Mouse (Mus musculus) heart, adult 2 months (tissue): Measurements from ENCODE around the gene Acsm5. TPM values are rescaled to one million over a fixed set of nuclear protein-coding genes. Genes with fewer than 3 reads are reported as not detected.

ENCODE experiments used
- DNase-seq, 2 experiments: peaks; one replicate each; pipeline ENCODE4 v3.0.0; 2021
- H3K27ac ChIP-seq: fragments of 200-600 bp; 2 replicates; pipeline ENCODE4 v1.8.1; 2022
- H3K27me3 ChIP-seq: fragments of 200-500 bp; 2 replicates; pipeline ENCODE4 v1.6.1; 2012; ENCODE audit warnings: mild to moderate bottlenecking, low read length, inconsistent platforms, mixed read lengths; ENCODE audit not compliant: control insufficient read depth, insufficient read depth
- H3K36me3 ChIP-seq: fragments of 200-500 bp; 2 replicates; pipeline ENCODE4 v1.6.1; 2012; ENCODE audit warnings: low read length, inconsistent platforms; ENCODE audit not compliant: control insufficient read depth, insufficient read depth
- H3K4me1 ChIP-seq: fragments of 200-500 bp; 2 replicates; pipeline ENCODE4 v1.6.1; 2011; ENCODE audit warnings: low read length; ENCODE audit not compliant: control insufficient read depth, insufficient read depth
- H3K4me3 ChIP-seq: fragments of 200-600 bp; 2 replicates; pipeline ENCODE4 v1.8.1; 2022
- H3K79me2 ChIP-seq: fragments of 200-500 bp; replicated peaks from 2 replicates; pipeline ENCODE4 v1.6.1; 2012; ENCODE audit warnings: mild to moderate bottlenecking, inconsistent platforms, low read length, moderate library complexity, mixed read lengths; ENCODE audit not compliant: control insufficient read depth, insufficient read depth
- H3K9ac ChIP-seq: fragments of 200-500 bp; 2 replicates; pipeline ENCODE4 v1.6.1; 2012; ENCODE audit warnings: low read depth, mild to moderate bottlenecking, control low read depth, inconsistent platforms, low read length, mixed read lengths
- CTCF ChIP-seq: fragments of 200-600 bp; IDR thresholded peaks from 2 replicates; pipeline ENCODE4 v1.8.1; 2022; ENCODE audit warnings: antibody characterized with exemption, mild to moderate bottlenecking, moderate library complexity
- EP300 ChIP-seq: fragments of 200-500 bp; IDR thresholded peaks from 2 replicates; pipeline ENCODE4 v1.6.1; 2011; ENCODE audit warnings: low read depth, low read length, control low read depth; ENCODE audit not compliant: insufficient read depth
- POLR2A ChIP-seq: fragments of 200-500 bp; IDR thresholded peaks from 2 replicates; pipeline ENCODE4 v1.6.1; 2011; ENCODE audit warnings: mild to moderate bottlenecking, low read depth, low read length, control low read depth; ENCODE audit not compliant: insufficient read depth
- WGBS: fragments of 180-500 bp; shearing (Covaris S2); methylation state at CpG from one replicate; pipeline ENCODE4 v1.1.7; 2018; 5-methylcytosine and 5-hydroxymethylcytosine counted together
- intact Hi-C: fragments of 180-260 bp; cut with DNase I; formaldehyde crosslinking; loops from one replicate; pipeline ENCODE4 v1.15.1; 2025
- long read RNA-seq: library from polyadenylated mRNA; stranded (forward); transcript quantifications from one replicate; pipeline ENCODE4 v2.0.0, GENCODE M21; 2021
- polyA plus RNA-seq: library from polyadenylated mRNA; depleted of rRNA; stranded (reverse); fragments of >200 nt; gene quantifications from 2 replicates; pipeline ENCODE4 v1.2.3, GENCODE M21; 2012; rRNA removed
- total RNA-seq, 2 experiments: library from RNA; stranded (reverse); gene quantifications; 2 replicates each; pipeline ENCODE4 v1.2.3; 2021

Gene Acsm5
- total RNA-seq = 10 to 100 TPM; 12.3 to 16.2 TPM
- 3.4 and 3.6 TPM in 2 replicates for polyA plus RNA-seq
- long read RNA-seq, transcript Acsm5-201 (14 exons, 2,981 nt) = major isoform, 8 of 13 reads
- long read RNA-seq, partial matches to known transcripts = 0 of 13 reads
- long read RNA-seq, other reads (novel, unspliced or antisense) = 0 of 13 reads

GRCm38 (mm10) chr7:119519163-119519562 is at the start of gene Acsm5:
TSS of gene Acsm5 (plus strand) at chr7:119519463.
- no peaks in the 10 kb centered on the region for H3K27me3 ChIP-seq
- H3K4me3 ChIP-seq = no peak within 1 kb of the TSS
- intact Hi-C loops = loop anchor here (10.0 kb wide), 3 partner anchors 156 to 754 kb away; no protein-coding TSS in a partner anchor

GRCm38 (mm10) chr7:119476500-119477389 is 42.5 kb upstream of the Acsm5 start:
- no peak for TF ChIP-seq POLR2A
- no peak for TF ChIP-seq EP300
- TF ChIP-seq CTCF = no peak
- 71% methylated on average over 33 of the region's 33 CpGs for WGBS
- no peak for DNase-seq
- Histone ChIP-seq H3K27ac (no peak overlapping the region), H3K4me1 (no peaks in the 10 kb centered on the region), H3K9ac (no peak overlapping the region), H3K36me3 (no peaks in the 10 kb centered on the region), H3K79me2 (no peaks in the 10 kb centered on the region), H3K4me3 (no peak overlapping the region), H3K27me3 (no peaks in the 10 kb centered on the region)
- intact Hi-C loops = no loop called here

More at GRCm38 (mm10) chr7:119519163-119519562, at the start of gene Acsm5:
- Histone ChIP-seq H3K79me2 (no peaks in the 10 kb centered on the region), H3K9ac (no peak within 1 kb of the TSS), H3K27ac (no peak within 1 kb of the TSS), H3K36me3 (no peaks in the 10 kb centered on the region), H3K4me1 (no peaks in the 10 kb centered on the region)
- DNase-seq = no peak
- TF ChIP-seq EP300 = no peak
- no peak for TF ChIP-seq POLR2A
- no peak for TF ChIP-seq CTCF
- WGBS = 62% methylated on average over 5 of the region's 5 CpGs

- no peaks in the 10 kb centered on the region for H3K4me1 ChIP-seq
- H3K79me2 ChIP-seq = no peaks in the 10 kb centered on the region
- no peaks in the 10 kb centered on the region for H3K27me3 ChIP-seq
- H3K4me3 ChIP-seq = no peak within 1 kb of the TSS
- no peak for DNase-seq
- intact Hi-C loops = no loop called here
- no peak within 1 kb of the TSS for H3K27ac ChIP-seq
- H3K36me3 ChIP-seq = no peaks in the 10 kb centered on the region
- no peak within 1 kb of the TSS for H3K9ac ChIP-seq
- no peak for TF ChIP-seq POLR2A
- no peak for TF ChIP-seq CTCF
- TF ChIP-seq EP300 = no peak
Observed at GRCm38 (mm10) chr7:119479256-119479655, 40.0 kb upstream of the Acsm5 start, which contains the start of gene Umod. TSS of gene Umod (minus strand) at chr7:119479282.

GRCm38 (mm10) chr7:119484154-119484553 is 35.1 kb upstream of the Acsm5 start:
- intact Hi-C loops = no loop called here
- no peak for DNase-seq
- H3K27me3 ChIP-seq = no peaks in the 10 kb centered on the region
- no peak for TF ChIP-seq POLR2A
- no peak for TF ChIP-seq CTCF
- TF ChIP-seq EP300 = no peak
- no peak overlapping the region for H3K9ac ChIP-seq
- H3K4me1 ChIP-seq = no peaks in the 10 kb centered on the region
- no peaks in the 10 kb centered on the region for H3K36me3 ChIP-seq
- no peak overlapping the region for H3K27ac ChIP-seq
- 68% methylated on average over 4 of the region's 4 CpGs for WGBS
- H3K79me2 ChIP-seq = no peaks in the 10 kb centered on the region
- no peak overlapping the region for H3K4me3 ChIP-seq

GRCm38 (mm10) chr7:119486683-119487082 is 32.6 kb upstream of the Acsm5 start:
- intact Hi-C loops = no loop called here
- Histone ChIP-seq H3K4me3 (no peak overlapping the region), H3K4me1 (no peaks in the 10 kb centered on the region), H3K27ac (no peak overlapping the region), H3K27me3 (no peaks in the 10 kb centered on the region), H3K9ac (no peak overlapping the region), H3K79me2 (no peaks in the 10 kb centered on the region), H3K36me3 (no peaks in the 10 kb centered on the region)
- 74% methylated on average over 5 of the region's 5 CpGs for WGBS
- TF ChIP-seq CTCF (no peak), POLR2A (no peak), EP300 (no peak)
- DNase-seq = no peak
